Mouse (Mus musculus) neural tube, embryonic 12.5 days (tissue): ENCODE results near the gene Epor. TPM values are rescaled to one million over a fixed set of nuclear protein-coding genes. Genes with fewer than 3 reads are reported as not detected.

ENCODE experiments used
- ATAC-seq: fragments of 200-750 bp; cut with Nextera tagmentation; 2 replicates; pipeline ENCODE4 v1.8.0; 2017; ENCODE audit warnings: low read depth, mild to moderate bottlenecking, moderate TSS enrichment, moderate library complexity; ENCODE audit not compliant: low FRiP score
- H3K27ac ChIP-seq: fragments of 300-500 bp; sonication (generic); 2 replicates; pipeline ENCODE4 v1.5.1; 2016
- H3K27me3 ChIP-seq: fragments of 300-500 bp; sonication (generic); replicated peaks from 2 replicates; pipeline ENCODE4 v1.6.1; 2016; ENCODE audit warnings: mild to moderate bottlenecking
- H3K36me3 ChIP-seq: fragments of 300-500 bp; sonication (generic); 2 replicates; pipeline ENCODE4 v1.6.1; 2016; ENCODE audit warnings: mild to moderate bottlenecking
- H3K4me1 ChIP-seq: fragments of 300-500 bp; sonication (generic); 2 replicates; pipeline ENCODE4 v1.6.1; 2016
- H3K4me2 ChIP-seq: fragments of 300-500 bp; sonication (generic); replicated peaks from 2 replicates; pipeline ENCODE4 v1.6.1; 2016; ENCODE audit warnings: mild to moderate bottlenecking
- H3K4me3 ChIP-seq: fragments of 300-500 bp; sonication (generic); 2 replicates; pipeline ENCODE4 v1.5.1; 2016
- H3K9ac ChIP-seq: fragments of 300-500 bp; sonication (generic); 2 replicates; pipeline ENCODE4 v1.6.1; 2016; ENCODE audit warnings: mild to moderate bottlenecking
- H3K9me3 ChIP-seq: fragments of 300-500 bp; sonication (generic); 2 replicates; pipeline ENCODE4 v1.6.1; 2016; ENCODE audit warnings: mild to moderate bottlenecking
- WGBS: fragments of 180-500 bp; shearing (Covaris S2); methylation state at CpG from one replicate; pipeline ENCODE4 v1.1.7; 2016; 5-methylcytosine and 5-hydroxymethylcytosine counted together
- polyA plus RNA-seq: library from polyadenylated mRNA; unstranded; fragments of >200 nt; fragmentation: Nextera tagmentation; extraction: Ambion mirVana; gene quantifications from 2 replicates; pipeline ENCODE4 v1.2.1, GENCODE M21; 2016

Epor gene
- polyA plus RNA-seq, 1 experiment from 2014 or later, result 4.0 TPM

- peak overlapping the region; percentile 45; the same call in 1 of the 2 replicates for H3K9ac ChIP-seq
- no peak overlapping the region for H3K27ac ChIP-seq
- H3K4me3 ChIP-seq, result peak overlapping the region; percentile 34
- no peaks in the 10 kb centered on the region for H3K36me3 ChIP-seq
- H3K4me1 ChIP-seq, result peaks cover 22% of the 10 kb centered on the region
- peaks cover 73% of the 10 kb centered on the region for H3K27me3 ChIP-seq
- 2% methylated on average over 32 of the region's 32 CpGs for WGBS
- H3K4me2 ChIP-seq, result peak overlapping the region; percentile 71
- H3K9me3 ChIP-seq, result no peaks in the 10 kb centered on the region
- 0 out of 2 replicates have a peak, but pooled peaks have one; percentile 33 for ATAC-seq
Measured at GRCm38 (mm10) chr9:21988421-21989101, 25.3 kb upstream of the Epor start.

GRCm38 (mm10) chr9:21987592-21988342 is 24.5 kb upstream of the Epor start:
- 7% methylated on average over 36 of the region's 36 CpGs for whole genome bisulfite sequencing
- Histone ChIP-seq H3K9me3 (no peaks in the 10 kb centered on the region), H3K36me3 (no peaks in the 10 kb centered on the region), H3K9ac (no peak overlapping the region), H3K4me1 (peaks cover 22% of the 10 kb centered on the region), H3K27ac (no peak overlapping the region), H3K27me3 (peaks cover 67% of the 10 kb centered on the region), H3K4me2 (peak overlapping the region; percentile 71), H3K4me3 (peak overlapping the region; percentile 34; the same call in 1 of the 2 replicates)
- no peak for ATAC-seq

- H3K36me3 ChIP-seq, result no peaks in the 10 kb centered on the region
- WGBS, result 29% methylated on average over 3 of the region's 3 CpGs
- H3K27me3 ChIP-seq, result peaks cover 29% of the 10 kb centered on the region
- no peak overlapping the region for H3K4me2 ChIP-seq
- no peaks in the 10 kb centered on the region for H3K9me3 ChIP-seq
- no peak for ATAC-seq
- H3K27ac ChIP-seq, result no peak overlapping the region
- H3K4me1 ChIP-seq, result peaks cover 11% of the 10 kb centered on the region
- H3K4me3 ChIP-seq, result no peak overlapping the region
- no peak overlapping the region for H3K9ac ChIP-seq
Measured at GRCm38 (mm10) chr9:21983911-21984310, 20.6 kb upstream of the Epor start.

GRCm38 (mm10) chr9:21978398-21979128 is 15.3 kb upstream of the Epor start:
- no peaks in the 10 kb centered on the region for H3K9me3 ChIP-seq
- WGBS, result 97% methylated on average over 4 of the region's 4 CpGs
- ATAC-seq, result no peak

GRCm38 (mm10) chr9:21977972-21978371 is 14.7 kb upstream of the Epor start:
- Histone ChIP-seq H3K4me1 (no peaks in the 10 kb centered on the region), H3K9ac (no peak overlapping the region), H3K27ac (no peak overlapping the region), H3K27me3 (no peaks in the 10 kb centered on the region), H3K4me2 (no peak overlapping the region), H3K36me3 (no peaks in the 10 kb centered on the region), H3K4me3 (no peak overlapping the region), H3K9me3 (no peaks in the 10 kb centered on the region)
- ATAC-seq, result no peak
- WGBS, result 27% methylated on average over 2 of the region's 2 CpGs

More at GRCm38 (mm10) chr9:21978398-21979128, 15.3 kb upstream of the Epor start:
- Histone ChIP-seq H3K36me3 (no peaks in the 10 kb centered on the region), H3K4me1 (no peaks in the 10 kb centered on the region), H3K9ac (no peak overlapping the region), H3K4me3 (no peak overlapping the region), H3K27ac (no peak overlapping the region), H3K27me3 (no peaks in the 10 kb centered on the region), H3K4me2 (no peak overlapping the region)

- H3K4me1 ChIP-seq, result no peaks in the 10 kb centered on the region
- no peaks in the 10 kb centered on the region for H3K36me3 ChIP-seq
- no peaks in the 10 kb centered on the region for H3K9me3 ChIP-seq
- H3K4me2 ChIP-seq, result no peak overlapping the region
- no peak for ATAC-seq
- H3K9ac ChIP-seq, result no peak overlapping the region
- no peaks in the 10 kb centered on the region for H3K27me3 ChIP-seq
- H3K4me3 ChIP-seq, result no peak overlapping the region
- no peak overlapping the region for H3K27ac ChIP-seq
- WGBS, result 90% methylated on average over 5 of the region's 5 CpGs
Measured at GRCm38 (mm10) chr9:21977331-21977730, 14.0 kb upstream of the Epor start.

GRCm38 (mm10) chr9:21976626-21977175 is 13.4 kb upstream of the Epor start:
- no peaks in the 10 kb centered on the region for H3K27me3 ChIP-seq
- H3K36me3 ChIP-seq, result no peaks in the 10 kb centered on the region
- ATAC-seq, result no peak
- H3K4me2 ChIP-seq, result no peak overlapping the region
- 94% methylated on average over 10 of the region's 10 CpGs for WGBS
- H3K4me1 ChIP-seq, result no peaks in the 10 kb centered on the region
- H3K4me3 ChIP-seq, result no peak overlapping the region
- no peak overlapping the region for H3K9ac ChIP-seq
- no peak overlapping the region for H3K27ac ChIP-seq
- H3K9me3 ChIP-seq, result no peaks in the 10 kb centered on the region

GRCm38 (mm10) chr9:21969304-21969703 is 6.0 kb upstream of the Epor start:
- H3K4me3 ChIP-seq, result no peak overlapping the region
- no peak overlapping the region for H3K4me2 ChIP-seq
- ATAC-seq, result no peak
- no peak overlapping the region for H3K9ac ChIP-seq
- no peaks in the 10 kb centered on the region for H3K36me3 ChIP-seq
- no peak overlapping the region for H3K27ac ChIP-seq
- no peaks in the 10 kb centered on the region for H3K9me3 ChIP-seq
- no peaks in the 10 kb centered on the region for H3K4me1 ChIP-seq
- WGBS, result 91% methylated on average over 4 of the region's 4 CpGs
- H3K27me3 ChIP-seq, result no peaks in the 10 kb centered on the region

- WGBS, result 67% methylated on average over 6 of the region's 6 CpGs
- no peak overlapping the region for H3K27ac ChIP-seq
- no peak overlapping the region for H3K9ac ChIP-seq
- no peaks in the 10 kb centered on the region for H3K36me3 ChIP-seq
- no peaks in the 10 kb centered on the region for H3K9me3 ChIP-seq
- H3K27me3 ChIP-seq, result no peaks in the 10 kb centered on the region
- H3K4me1 ChIP-seq, result no peaks in the 10 kb centered on the region
- H3K4me3 ChIP-seq, result no peak overlapping the region
- ATAC-seq, result no peak
- no peak overlapping the region for H3K4me2 ChIP-seq
Measured at GRCm38 (mm10) chr9:21968883-21969282, 5.6 kb upstream of the Epor start.

- WGBS, result 2% methylated on average over 34 of the region's 34 CpGs
- no peaks in the 10 kb centered on the region for H3K9me3 ChIP-seq
Measured at GRCm38 (mm10) chr9:21962416-21963059, 768 bp downstream of the Epor start.

GRCm38 (mm10) chr9:21962010-21962409 is 1.3 kb downstream of the Epor start:
- H3K27me3 ChIP-seq, result peaks cover 47% of the 10 kb centered on the region
- H3K9ac ChIP-seq, result 0 out of 2 replicates have a peak overlapping the region, but pooled peaks have one; percentile 29
- H3K4me1 ChIP-seq, result peaks cover 34% of the 10 kb centered on the region
- peak; percentile 41 for ATAC-seq
- H3K4me2 ChIP-seq, result peak overlapping the region; percentile 70
- H3K4me3 ChIP-seq, result peak overlapping the region; percentile 27
- whole genome bisulfite sequencing, result under 1% methylated on average over 15 of the region's 15 CpGs
- H3K36me3 ChIP-seq, result no peaks in the 10 kb centered on the region
- H3K9me3 ChIP-seq, result no peaks in the 10 kb centered on the region
- H3K27ac ChIP-seq, result no peak overlapping the region

More at GRCm38 (mm10) chr9:21962416-21963059, 768 bp downstream of the Epor start:
- peak overlapping the region; percentile 27 for H3K4me3 ChIP-seq
- 0 out of 2 replicates have a peak overlapping the region, but pooled peaks have one; percentile 29 for H3K9ac ChIP-seq
- H3K4me2 ChIP-seq, result peak overlapping the region; percentile 70
- ATAC-seq, result peak; percentile 45; the same call in 1 of the 2 replicates
- no peaks in the 10 kb centered on the region for H3K36me3 ChIP-seq
- peaks cover 47% of the 10 kb centered on the region for H3K27me3 ChIP-seq
- peaks cover 34% of the 10 kb centered on the region for H3K4me1 ChIP-seq
- no peak overlapping the region for H3K27ac ChIP-seq
